Mouse (Mus musculus) midbrain, embryonic 10.5 days (tissue): Measurements from ENCODE around the gene 1600014C10Rik. TPM values are rescaled to one million over a fixed set of nuclear protein-coding genes. Genes with fewer than 3 reads are reported as not detected.

Source experiments
- DNase-seq: peaks from one replicate; pipeline ENCODE4 v3.0.0-alpha.2; 2017; ENCODE audit warnings: low spot score
- H3K27ac ChIP-seq: fragments of 300-500 bp; sonication (generic); replicated peaks from 2 replicates; pipeline ENCODE4 v1.5.1; 2016; ENCODE audit warnings: mild to moderate bottlenecking
- H3K27me3 ChIP-seq: fragments of 300-500 bp; sonication (generic); 2 replicates; pipeline ENCODE4 v1.6.1; 2016; ENCODE audit warnings: low read depth, mild to moderate bottlenecking; ENCODE audit not compliant: poor library complexity, severe bottlenecking
- H3K36me3 ChIP-seq: fragments of 300-500 bp; sonication (generic); 2 replicates; pipeline ENCODE4 v1.6.1; 2016; ENCODE audit warnings: mild to moderate bottlenecking, moderate library complexity
- H3K4me1 ChIP-seq: fragments of 300-500 bp; sonication (generic); 2 replicates; pipeline ENCODE4 v1.6.1; 2016
- H3K4me3 ChIP-seq: fragments of 300-500 bp; sonication (generic); 2 replicates; pipeline ENCODE4 v1.5.1; 2016; ENCODE audit warnings: mild to moderate bottlenecking, moderate library complexity
- H3K9me3 ChIP-seq: fragments of 300-500 bp; sonication (generic); replicated peaks from 2 replicates; pipeline ENCODE4 v1.6.1; 2016; ENCODE audit warnings: mild to moderate bottlenecking
- WGBS: fragments of 180-500 bp; shearing (Covaris S2); methylation state at CpG from one replicate; pipeline ENCODE4 v1.1.7; 2016; 5-methylcytosine and 5-hydroxymethylcytosine counted together
- polyA plus RNA-seq: library from polyadenylated mRNA; unstranded; fragments of >200 nt; fragmentation: Nextera tagmentation; extraction: Ambion mirVana; gene quantifications from 2 replicates; pipeline ENCODE4 v1.2.1, GENCODE M21; 2016

Gene 1600014C10Rik
- 14.3 and 16.3 TPM in 2 replicates for polyA plus RNA-seq

- peak within 1 kb of the TSS; percentile 86 for H3K27ac ChIP-seq
- peaks cover 23% of the 10 kb centered on the region for H3K4me1 ChIP-seq
- DNase-seq = no peak
- WGBS = 5% methylated on average over 28 of the region's 28 CpGs
- H3K36me3 ChIP-seq = no peaks in the 10 kb centered on the region
- no peaks in the 10 kb centered on the region for H3K9me3 ChIP-seq
- no peaks in the 10 kb centered on the region for H3K27me3 ChIP-seq
- peak within 1 kb of the TSS; percentile 74 for H3K4me3 ChIP-seq
These were observed at the start of gene 1600014C10Rik for GRCm38 (mm10) chr7:38182962-38183687. TSS of gene 1600014C10Rik (plus strand) at chr7:38183217.

- WGBS = 91% methylated on average over 5 of the region's 5 CpGs
- no peaks in the 10 kb centered on the region for H3K9me3 ChIP-seq
- DNase-seq = no peak
- H3K27ac ChIP-seq = no peak overlapping the region
- H3K4me1 ChIP-seq = no peaks in the 10 kb centered on the region
- no peaks in the 10 kb centered on the region for H3K27me3 ChIP-seq
- H3K4me3 ChIP-seq = no peak overlapping the region
- no peaks in the 10 kb centered on the region for H3K36me3 ChIP-seq
These were observed 48.5 kb upstream of the 1600014C10Rik start for GRCm38 (mm10) chr7:38134471-38134870.

- WGBS = 51% methylated on average over 9 of the region's 9 CpGs
- Histone ChIP-seq H3K4me1 (no peaks in the 10 kb centered on the region), H3K27ac (no peak overlapping the region), H3K9me3 (no peaks in the 10 kb centered on the region), H3K36me3 (no peaks in the 10 kb centered on the region), H3K27me3 (no peaks in the 10 kb centered on the region), H3K4me3 (no peak overlapping the region)
- DNase-seq = no peak
These were observed 42.7 kb upstream of the 1600014C10Rik start for GRCm38 (mm10) chr7:38140324-38140723.

GRCm38 (mm10) chr7:38141747-38142545 is 41.1 kb upstream of the 1600014C10Rik start:
- 66% methylated on average over 13 of the region's 13 CpGs for WGBS
- Histone ChIP-seq H3K27me3 (no peaks in the 10 kb centered on the region), H3K9me3 (no peaks in the 10 kb centered on the region)

GRCm38 (mm10) chr7:38147477-38147876 is 35.5 kb upstream of the 1600014C10Rik start:
- no peaks in the 10 kb centered on the region for H3K36me3 ChIP-seq
- H3K4me1 ChIP-seq = no peaks in the 10 kb centered on the region
- no peak for DNase-seq
- 89% methylated on average over 6 of the region's 6 CpGs for WGBS
- H3K27ac ChIP-seq = no peak overlapping the region
- no peak overlapping the region for H3K4me3 ChIP-seq
- H3K27me3 ChIP-seq = no peaks in the 10 kb centered on the region
- peaks cover 5% of the 10 kb centered on the region; the same call in 1 of the 2 replicates for H3K9me3 ChIP-seq

More at GRCm38 (mm10) chr7:38141747-38142545, 41.1 kb upstream of the 1600014C10Rik start:
- DNase-seq = peak; percentile 88
- no peaks in the 10 kb centered on the region for H3K36me3 ChIP-seq
- no peak overlapping the region for H3K27ac ChIP-seq
- no peak overlapping the region for H3K4me3 ChIP-seq
- H3K4me1 ChIP-seq = no peaks in the 10 kb centered on the region

GRCm38 (mm10) chr7:38151706-38152312 is 31.2 kb upstream of the 1600014C10Rik start:
- WGBS = 72% methylated on average over 14 of the region's 14 CpGs
- no peak overlapping the region for H3K4me3 ChIP-seq
- peaks cover 5% of the 10 kb centered on the region; the same call in 1 of the 2 replicates for H3K9me3 ChIP-seq
- no peak overlapping the region for H3K27ac ChIP-seq
- no peaks in the 10 kb centered on the region for H3K27me3 ChIP-seq
- H3K36me3 ChIP-seq = no peaks in the 10 kb centered on the region
- H3K4me1 ChIP-seq = no peaks in the 10 kb centered on the region
- no peak for DNase-seq

- H3K27ac ChIP-seq = no peak overlapping the region
- no peaks in the 10 kb centered on the region for H3K27me3 ChIP-seq
- no peaks in the 10 kb centered on the region for H3K4me1 ChIP-seq
- no peak overlapping the region for H3K4me3 ChIP-seq
- no peaks in the 10 kb centered on the region for H3K36me3 ChIP-seq
- DNase-seq = no peak
- WGBS = 80% methylated on average over 3 of the region's 3 CpGs
- peaks cover 2% of the 10 kb centered on the region; the same call in 1 of the 2 replicates for H3K9me3 ChIP-seq
These were observed 30.4 kb upstream of the 1600014C10Rik start for GRCm38 (mm10) chr7:38152571-38152970.

- no peak for DNase-seq
- no peak overlapping the region for H3K4me3 ChIP-seq
- no peaks in the 10 kb centered on the region for H3K4me1 ChIP-seq
- 88% methylated on average over 5 of the region's 5 CpGs for WGBS
- H3K36me3 ChIP-seq = no peaks in the 10 kb centered on the region
- no peaks in the 10 kb centered on the region for H3K27me3 ChIP-seq
- H3K9me3 ChIP-seq = no peaks in the 10 kb centered on the region
- H3K27ac ChIP-seq = no peak overlapping the region; the same call in 1 of the 2 replicates
These were observed 27.2 kb upstream of the 1600014C10Rik start for GRCm38 (mm10) chr7:38155829-38156228.

- WGBS = 88% methylated on average over 9 of the region's 9 CpGs
- H3K4me3 ChIP-seq = no peak overlapping the region
- no peaks in the 10 kb centered on the region for H3K27me3 ChIP-seq
- H3K9me3 ChIP-seq = no peaks in the 10 kb centered on the region
- DNase-seq = no peak
- no peaks in the 10 kb centered on the region for H3K4me1 ChIP-seq
- H3K36me3 ChIP-seq = no peaks in the 10 kb centered on the region
- H3K27ac ChIP-seq = no peak overlapping the region
These were observed 24.1 kb upstream of the 1600014C10Rik start for GRCm38 (mm10) chr7:38158764-38159458.

GRCm38 (mm10) chr7:38161438-38161837 is 21.6 kb upstream of the 1600014C10Rik start:
- Histone ChIP-seq H3K36me3 (no peaks in the 10 kb centered on the region), H3K4me1 (no peaks in the 10 kb centered on the region), H3K9me3 (0 out of 2 replicates have a peak, but pooled peaks cover 4% of the 10 kb centered on the region), H3K4me3 (no peak overlapping the region), H3K27me3 (no peaks in the 10 kb centered on the region), H3K27ac (no peak overlapping the region)
- WGBS = 91% methylated on average over 2 of the region's 2 CpGs
- no peak for DNase-seq

GRCm38 (mm10) chr7:38163433-38164050 is 19.5 kb upstream of the 1600014C10Rik start:
- Histone ChIP-seq H3K27ac (no peak overlapping the region), H3K4me1 (peaks cover 6% of the 10 kb centered on the region), H3K27me3 (no peaks in the 10 kb centered on the region), H3K9me3 (0 out of 2 replicates have a peak, but pooled peaks cover 4% of the 10 kb centered on the region), H3K4me3 (no peak overlapping the region), H3K36me3 (no peaks in the 10 kb centered on the region)
- WGBS = 77% methylated on average over 9 of the region's 9 CpGs
- no peak for DNase-seq
